Mouse (Mus musculus) 416B (cell line): ENCODE measurements around the gene Pspn.

Source experiments
- DNase-seq: peaks from one replicate; pipeline ENCODE4 v3.0.0; 2011; ENCODE audit warnings: low read depth

Gene Pspn

DNA sequence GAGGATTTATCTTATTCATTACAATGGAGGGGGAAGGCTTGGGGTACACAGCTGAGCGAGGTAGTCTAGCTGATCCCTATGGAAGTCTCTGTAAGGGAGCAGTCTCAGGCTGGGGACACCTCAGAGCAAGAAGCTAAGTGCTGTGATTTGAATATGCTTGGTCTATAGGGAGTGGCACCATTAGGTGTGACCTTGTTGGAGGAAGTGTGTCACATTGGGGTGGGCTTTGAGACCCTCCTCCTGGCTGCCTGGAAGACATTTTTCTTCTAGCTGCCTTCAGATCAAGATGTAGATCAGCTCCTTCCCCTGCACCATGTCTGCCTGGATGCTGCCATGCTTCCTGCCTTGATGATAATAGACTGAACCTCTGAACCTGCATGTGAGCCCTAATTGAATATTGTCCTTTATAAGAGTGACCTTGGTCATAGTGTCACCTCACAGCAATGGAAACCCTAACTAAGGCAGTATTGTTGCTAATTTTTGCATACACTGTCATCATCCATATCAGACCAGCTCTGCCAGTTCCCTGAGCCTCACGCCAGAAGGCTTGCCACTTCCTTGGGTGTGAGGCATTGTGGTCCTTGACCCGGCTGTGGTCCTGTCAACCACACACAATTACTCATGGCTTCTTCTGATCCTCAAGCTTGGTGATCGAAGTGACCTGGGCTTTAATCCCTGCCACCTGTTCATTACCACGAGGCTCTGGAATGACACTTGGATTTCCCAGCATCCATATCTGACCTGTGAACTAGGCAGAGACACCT, 37.0 kb downstream of the Pspn start:
- peak; percentile 32 for DNase-seq

DNA sequence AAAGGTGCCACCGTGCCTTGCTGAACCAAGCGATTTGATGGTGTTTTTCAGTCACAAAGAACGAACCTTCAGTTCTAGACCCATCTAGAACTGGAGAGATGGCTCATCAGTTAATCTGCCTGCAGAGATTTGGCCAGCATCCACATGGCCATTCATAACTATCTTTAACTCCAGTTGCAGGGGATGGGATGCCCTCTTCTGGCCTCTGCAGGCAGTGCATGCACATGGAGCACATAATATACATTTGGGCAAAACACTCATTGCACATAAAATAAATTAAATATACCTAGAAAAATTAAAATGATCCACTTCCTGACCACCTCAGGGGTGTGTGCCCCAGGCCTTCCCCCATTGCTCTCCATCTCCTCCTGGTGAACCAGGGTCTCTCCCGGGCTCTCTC, 37.9 kb downstream of the Pspn start:
- DNase-seq: peak; percentile 8

DNA sequence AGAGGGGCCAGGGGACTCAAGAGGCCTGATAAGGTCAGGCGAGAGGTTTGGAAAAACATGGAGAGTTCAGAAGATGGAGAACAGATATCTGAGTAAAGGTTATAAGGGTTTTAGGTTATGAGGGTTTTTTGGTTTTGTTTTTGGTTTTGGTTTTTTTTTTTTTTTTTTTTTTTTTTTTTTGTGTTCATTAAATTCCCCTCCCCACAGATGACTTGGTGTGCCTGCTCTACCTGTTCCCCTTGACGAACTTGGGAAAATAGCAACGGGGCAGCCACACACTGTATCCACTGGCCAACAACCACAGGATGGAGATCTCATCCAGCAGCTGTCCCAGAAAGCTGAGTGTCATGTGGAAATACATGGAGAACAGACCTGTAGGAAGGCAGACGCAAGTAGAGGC, 41.2 kb downstream of the Pspn start:
- DNase-seq: no peak

DNA sequence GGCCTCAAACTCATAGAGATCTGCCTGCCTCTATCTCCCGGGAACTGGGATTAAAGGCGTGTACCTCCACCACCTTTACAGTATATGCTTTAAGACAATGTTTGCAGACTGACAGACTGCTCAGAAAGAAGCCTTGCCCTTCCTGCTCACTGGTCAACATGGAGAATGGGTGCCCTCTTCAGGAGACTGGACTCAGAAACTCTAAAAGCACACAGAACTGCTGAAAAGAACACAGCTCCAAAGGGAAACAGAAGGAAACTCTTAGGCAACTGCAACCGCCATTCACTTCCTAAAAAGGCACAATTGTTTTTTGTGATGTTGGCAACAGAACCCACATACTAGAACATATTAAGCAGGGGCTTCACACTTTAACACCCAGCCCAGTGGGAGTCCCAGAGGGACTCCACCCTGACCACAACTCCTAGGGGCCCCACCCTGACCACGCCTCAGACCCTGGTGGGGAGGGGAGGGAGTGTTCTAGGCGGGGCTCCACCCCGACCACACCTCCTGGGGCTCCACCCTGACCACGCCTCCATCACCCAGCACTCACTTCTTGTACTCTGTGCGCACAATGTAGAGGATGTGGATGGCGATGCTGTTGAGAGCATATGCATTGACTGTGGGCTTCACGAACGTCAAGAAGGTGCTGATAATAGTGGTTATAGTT, 41.9 kb downstream of the Pspn start:
- DNase-seq: peak; percentile 85

DNA sequence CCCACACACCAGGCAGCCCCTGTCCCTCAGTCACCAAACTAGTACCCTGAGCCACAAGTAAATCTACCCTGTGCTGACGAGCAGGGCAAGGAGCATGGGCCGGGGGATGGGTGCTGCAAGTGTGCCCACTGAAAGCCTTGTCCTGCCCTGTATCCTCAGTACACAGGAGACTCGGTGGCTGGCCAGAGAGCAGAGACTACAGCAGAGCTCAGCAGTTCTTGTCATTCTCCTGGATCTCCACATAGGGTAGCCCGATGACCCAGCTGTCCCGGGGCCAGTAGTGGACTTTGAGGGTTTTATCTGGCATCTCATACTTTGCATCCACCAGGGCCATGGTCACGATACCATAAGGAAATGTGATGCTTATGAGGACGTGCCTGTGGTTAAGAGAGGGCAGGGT, 44.9 kb downstream of the Pspn start:
- no peak for DNase-seq

DNA sequence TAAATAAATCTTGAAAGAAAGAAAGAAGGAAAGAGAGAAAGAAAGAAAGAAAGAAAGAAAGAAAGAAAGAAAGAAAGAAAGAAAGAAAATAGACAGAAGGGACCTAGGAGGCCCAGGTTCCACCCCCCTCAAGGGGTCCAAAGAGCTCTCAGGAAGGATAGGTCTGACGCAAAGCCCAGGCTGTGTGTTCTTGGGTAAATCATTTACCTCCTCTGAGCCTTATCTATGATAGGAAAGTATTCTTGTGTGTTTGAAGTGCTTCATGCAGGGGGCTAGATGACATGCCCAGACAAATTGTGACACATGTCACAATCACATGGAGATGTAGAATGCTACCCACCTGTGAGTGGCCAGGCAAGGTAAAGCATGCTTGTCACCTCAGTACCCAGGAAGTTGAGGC, 47.2 kb downstream of the Pspn start:
- no peak for DNase-seq

DNA sequence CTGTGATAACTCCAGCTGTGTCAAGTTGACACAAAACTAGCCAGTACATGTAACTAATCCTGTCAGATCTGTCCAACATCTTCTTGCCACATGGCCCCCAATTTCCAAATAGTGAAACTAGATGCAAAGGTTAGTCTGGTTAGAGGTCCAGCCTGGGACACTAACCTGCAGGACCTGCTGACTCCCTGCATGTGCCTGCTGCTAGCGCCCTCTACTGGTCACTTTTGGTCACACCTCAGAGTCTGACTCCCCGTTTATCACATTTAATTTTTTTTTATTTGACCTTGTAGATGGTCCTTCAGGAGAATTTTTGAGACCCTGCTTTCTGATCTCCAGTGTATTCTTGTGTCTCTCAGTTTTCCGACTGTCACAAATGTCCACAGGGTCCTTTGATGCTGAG, 48.9 kb downstream of the Pspn start:
- DNase-seq: peak; percentile 69
